Mouse (Mus musculus) ES-E14 (cell line): ENCODE results near the gene Oser1. TPM values are rescaled to one million over a fixed set of nuclear protein-coding genes. Genes with fewer than 3 reads are reported as not detected.

Experiments
- DNase-seq: peaks from one replicate; pipeline ENCODE4 v3.0.0-alpha.2; 2013; ENCODE audit warnings: low read depth, low spot score
- H3K27ac ChIP-seq: 2 replicates; pipeline ENCODE4 v1.5.1; 2012; ENCODE audit warnings: low read depth, mild to moderate bottlenecking, low read length, moderate library complexity, mixed read lengths; ENCODE audit not compliant: poor library complexity, insufficient read depth, severe bottlenecking
- H3K36me3 ChIP-seq: 2 replicates; pipeline ENCODE4 v1.6.1; 2012; ENCODE audit warnings: mild to moderate bottlenecking, low read length, moderate library complexity, mixed read lengths; ENCODE audit not compliant: control insufficient read depth, poor library complexity, insufficient read depth, severe bottlenecking
- H3K4me1 ChIP-seq, 2 experiments: fragments of 150-350 bp in 1 of 2; sonication (generic) in 1 of 2; 2 replicates each; pipeline ENCODE4 v1.6.1; 2012; ENCODE audit warnings: low read length in 2 of 2, mild to moderate bottlenecking in 1 of 2, mixed read lengths in 1 of 2; ENCODE audit not compliant: control insufficient read depth in 2 of 2, insufficient read depth in 2 of 2, poor library complexity in 1 of 2
- H3K4me3 ChIP-seq, 2 experiments: fragments of 150-350 bp in 1 of 2; sonication (generic) in 1 of 2; 2 replicates each; pipeline ENCODE4 v1.5.1; 2012; ENCODE audit warnings: low read length in 2 of 2, low read depth in 1 of 2, mild to moderate bottlenecking in 1 of 2, mixed read lengths in 1 of 2; ENCODE audit not compliant: insufficient read depth in 1 of 2, poor library complexity in 1 of 2, severe bottlenecking in 1 of 2
- H3K9ac ChIP-seq: 2 replicates; pipeline ENCODE4 v1.6.1; 2012; ENCODE audit warnings: low read depth, mild to moderate bottlenecking, low read length, mixed read lengths; ENCODE audit not compliant: poor library complexity, insufficient read depth, severe bottlenecking
- H3K9me3 ChIP-seq: fragments of 150-350 bp; sonication (generic); 2 replicates; pipeline ENCODE4 v1.6.1; 2012; ENCODE audit warnings: low read depth, mild to moderate bottlenecking, low read length; ENCODE audit not compliant: control insufficient read depth, insufficient read depth
- CHD2 ChIP-seq: IDR thresholded peaks from 2 replicates; pipeline ENCODE4 v1.6.1; 2014; ENCODE audit warnings: mild to moderate bottlenecking, low read depth, low read length, inconsistent platforms
- HCFC1 ChIP-seq: IDR thresholded peaks from 2 replicates; pipeline ENCODE4 v1.6.1; 2012; ENCODE audit warnings: low read length, inconsistent platforms, borderline replicate concordance; ENCODE audit not compliant: insufficient read depth
- MAFK ChIP-seq: IDR thresholded peaks from 2 replicates; pipeline ENCODE4 v1.6.1; 2014; ENCODE audit warnings: mild to moderate bottlenecking, low read depth, low read length, inconsistent platforms; ENCODE audit not compliant: insufficient read depth
- ZC3H11A ChIP-seq: IDR thresholded peaks from 2 replicates; pipeline ENCODE4 v1.6.1; 2012; ENCODE audit warnings: low read depth, mild to moderate bottlenecking, inconsistent platforms, low read length, borderline replicate concordance
- ZNF384 ChIP-seq: IDR thresholded peaks from 2 replicates; pipeline ENCODE4 v1.6.1; 2012; ENCODE audit warnings: low read depth, low read length, inconsistent platforms
- in situ Hi-C, 2 experiments: fragments of 600-800 bp; cut with MboI; formaldehyde crosslinking; loops; one replicate each; pipeline ENCODE4 v1.15.1; 2025; ENCODE audit warnings: low sequenced_read_pairs in 2 of 2, inconsistent platforms in 1 of 2; ENCODE audit not compliant: unreplicated experiment in 2 of 2
- total RNA-seq: library from RNA; depleted of rRNA; stranded (reverse); fragments of 300-350 nt; gene quantifications from 2 replicates; pipeline ENCODE4 v1.2.3, GENCODE M21; 2012

The Oser1 gene
- total RNA-seq, 1 experiment, result 42.0 TPM

DNA sequence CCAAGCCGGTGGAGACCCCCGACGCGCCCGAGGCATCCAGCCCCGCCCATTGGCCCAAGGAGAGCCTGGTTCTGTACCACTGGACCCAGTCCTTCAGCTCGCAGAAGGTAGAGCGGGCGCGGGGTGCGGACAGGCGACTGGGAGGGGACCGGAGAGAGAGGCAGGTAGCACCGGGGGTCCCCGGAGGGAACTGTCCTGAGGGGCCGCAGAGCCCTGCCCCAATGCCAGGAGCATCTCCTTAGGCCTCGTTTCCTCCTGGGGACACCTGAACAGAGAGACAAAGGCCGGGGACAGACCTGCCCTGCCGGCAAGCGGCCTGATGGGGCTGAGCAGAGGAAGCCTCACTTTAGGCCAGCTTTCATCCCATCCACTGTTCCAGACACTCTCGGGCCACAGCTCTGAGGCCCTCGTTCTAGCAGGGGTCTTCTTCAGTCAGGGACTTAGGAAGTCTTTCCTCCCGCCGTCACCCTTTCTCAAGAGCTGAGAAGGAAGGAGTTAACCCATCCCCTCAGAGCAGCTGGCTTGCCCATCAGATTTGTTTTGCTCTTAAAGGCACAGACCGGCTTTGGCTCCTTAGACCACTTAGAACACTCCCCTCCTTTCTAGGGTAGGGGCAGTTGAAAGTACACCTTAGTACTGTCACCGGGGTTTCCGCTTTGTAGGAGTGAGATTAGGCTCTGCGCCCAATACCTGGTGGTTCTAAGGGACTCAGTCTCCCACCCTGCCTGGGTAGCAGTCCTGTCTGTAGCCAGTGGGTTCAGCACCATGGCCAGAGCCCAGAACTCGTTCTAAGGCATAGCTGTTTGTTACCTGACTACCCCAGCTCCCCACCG is 14.3 kb upstream of the Oser1 start:
- peaks cover 9 to 11% of the 10 kb centered on the region in 2 experiments; a peak in 3 of 4 replicates for H3K4me1 ChIP-seq
- DNase-seq, result no peak
- H3K27ac ChIP-seq, result no peak overlapping the region
- in situ Hi-C loops, result no loop called here
- H3K9ac ChIP-seq, result peak overlapping the region; percentile 47
- H3K36me3 ChIP-seq, result no peaks in the 10 kb centered on the region
- peak overlapping the region; percentile 59 to 67 for H3K4me3 ChIP-seq
- no peak for TF ChIP-seq CHD2
- no peak for TF ChIP-seq HCFC1
- no peak for TF ChIP-seq ZNF384
- TF ChIP-seq ZC3H11A, result no peak
- no peak for TF ChIP-seq MAFK
- no peaks in the 10 kb centered on the region for H3K9me3 ChIP-seq

GRCm38 (mm10) chr2:163438246-163438618 is 13.7 kb upstream of the Oser1 start, which contains the start of gene Gdap1l1:
Gene Gdap1l1 (plus strand): TSS chr2:163438476.
- no peak within 1 kb of the TSS for H3K27ac ChIP-seq
- H3K9ac ChIP-seq, result peak within 1 kb of the TSS; percentile 47
- no peaks in the 10 kb centered on the region for H3K36me3 ChIP-seq
- H3K9me3 ChIP-seq, result no peaks in the 10 kb centered on the region
- no peak for DNase-seq
- H3K4me3 ChIP-seq, result peak within 1 kb of the TSS; percentile 59 to 67
- H3K4me1 ChIP-seq, result peaks cover 9 to 15% of the 10 kb centered on the region in 2 experiments; a peak in 3 of 4 replicates
- TF ChIP-seq ZC3H11A, result no peak
- no peak for TF ChIP-seq MAFK
- no peak for TF ChIP-seq CHD2
- no peak for TF ChIP-seq ZNF384
- in situ Hi-C loops, result no loop called here

GRCm38 (mm10) chr2:163437800-163438199 is 13.3 kb upstream of the Oser1 start:
- no peak for DNase-seq
- H3K9ac ChIP-seq, result no peak overlapping the region
- in situ Hi-C loops, result no loop called here

DNA sequence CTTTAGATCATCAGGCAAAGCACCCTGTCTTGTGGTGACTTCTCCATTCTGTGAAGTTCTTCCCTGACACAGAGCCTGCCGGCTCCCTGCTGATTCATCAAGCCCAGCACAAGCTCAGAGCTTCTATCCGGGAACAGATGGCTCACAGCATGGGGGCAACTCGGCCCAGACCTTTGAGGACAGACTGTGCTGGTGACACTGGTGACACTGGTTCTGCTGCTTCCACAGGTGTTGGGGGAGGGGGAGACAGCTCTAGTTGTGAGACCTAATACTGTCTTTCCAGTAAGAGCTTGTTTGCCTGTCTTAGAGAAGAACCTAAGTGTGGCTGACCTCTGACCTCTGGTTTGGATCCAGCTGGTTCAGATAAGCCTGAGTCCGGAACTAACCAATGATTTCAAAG is 9.5 kb upstream of the Oser1 start:
- TF ChIP-seq ZNF384 (no peak), ZC3H11A (no peak), CHD2 (peak; percentile 31; the same call in 1 of the 2 replicates), HCFC1 (no peak)
- Histone ChIP-seq H3K9ac (no peak overlapping the region; the same call in 1 of the 2 replicates), H3K4me1 (peaks cover 9 to 17% of the 10 kb centered on the region in 2 experiments; a peak in 2 of 4 replicates), H3K4me3 (no peak overlapping the region), H3K9me3 (no peaks in the 10 kb centered on the region), H3K27ac (no peak overlapping the region), H3K36me3 (no peaks in the 10 kb centered on the region)
- no peak for DNase-seq
- in situ Hi-C loops, result no loop called here

More at GRCm38 (mm10) chr2:163437800-163438199, 13.3 kb upstream of the Oser1 start:
- no peak overlapping the region for H3K27ac ChIP-seq
- H3K4me3 ChIP-seq, result peak overlapping the region in 1 of 2 experiments; percentile 59; a peak in 2 of 4 replicates
- peaks cover 9 to 15% of the 10 kb centered on the region in 2 experiments; a peak in 3 of 4 replicates for H3K4me1 ChIP-seq
- TF ChIP-seq CHD2 (no peak), MAFK (no peak), ZNF384 (no peak), ZC3H11A (no peak), HCFC1 (no peak)
- no peaks in the 10 kb centered on the region for H3K9me3 ChIP-seq
- no peaks in the 10 kb centered on the region for H3K36me3 ChIP-seq
